ENCODE assay signal across 8 mouse cellular contexts in genomic region chr10:121429089-121429488, GRCm38 (mm10). TPM values are rescaled to one million over a fixed set of nuclear protein-coding genes. Genes with fewer than 3 reads are reported as not detected.
A peak's percentile ranks its signal among the peaks of the same experiment; 100 is the strongest.
DNase-seq lines count a peak whose midpoint lies in the region; TF ChIP-seq lines count a peak whose summit lies in the region.

No protein-coding gene starts in this region.

- H3K4me3 ChIP-seq in left cerebral cortex, adult 2 months, result no peak overlapping the region

- intact Hi-C loops in left cerebral cortex, adult 2 months (cut with DNase I), result loop anchor here (2.0 to 5.0 kb wide), 2 partner anchors 44 to 78 kb away; no protein-coding TSS in a partner anchor
- intact Hi-C loops in left cerebral cortex, postnatal 4 days (cut with DNase I), result no loop called here

- no peak for DNase-seq in left cerebral cortex, adult 2 months (ENCODE audit: extremely low spot score in 1 of 2, low spot score in 2 of 2)
- no peak for DNase-seq in left cerebral cortex, postnatal 4 days
- DNase-seq in forelimb bud, embryonic 11.5 days (ENCODE audit: low read depth, low spot score), result peak; percentile 46
- peak; percentile 52 for DNase-seq in kidney, adult 18-20 months
- DNase-seq in lung, postnatal 36 days, result peak; percentile 70
- no peak for DNase-seq in T-cell, adult 2 months (ENCODE audit: low spot score)
- DNase-seq in thymus, postnatal 36 days, result no peak
- DNase-seq in layer of hippocampus, postnatal 25 days (ENCODE audit: extremely low spot score in 1 of 2, low spot score in 1 of 2), result no peak

- peak overlapping the region; percentile 80 for H3K27ac ChIP-seq in left cerebral cortex, adult 2 months

- no peak for TF ChIP-seq CTCF in left cerebral cortex, adult 2 months (IDR thresholded peaks at IDR 0.05)

RNA-seq across cellular contexts. Expression of gene Rassf3, which starts 47.1 kb away (rescaled TPM):
- total RNA-seq in left cerebral cortex, adult 2 months (2021), result 10 to 100 TPM; 39.4 to 40.1 TPM
- total RNA-seq in left cerebral cortex, postnatal 4 days (2021), result 10 to 100 TPM; 17.4 to 22.9 TPM
- 10 to 100 TPM in 1 of 2 experiments, 1 to 10 TPM in 1; 7.6 to 10.4 TPM for total RNA-seq in layer of hippocampus, postnatal 25 days (2021)

Comparison
In these comparisons a context has a peak if more than half of its experiments do, and no peak if none do; other contexts are left out.
1. DNase-seq: peak in forelimb bud, embryonic 11.5 days (single experiment), kidney, adult 18-20 months (single experiment) and lung, postnatal 36 days (single experiment); none in left cerebral cortex, adult 2 months (0 of 2), left cerebral cortex, postnatal 4 days (single experiment), T-cell, adult 2 months (single experiment), thymus, postnatal 36 days (0 of 2) and layer of hippocampus, postnatal 25 days (0 of 2).